Mouse (Mus musculus) layer of hippocampus, postnatal 36 days (tissue): ENCODE results near the gene Piga. TPM values are rescaled to one million over a fixed set of nuclear protein-coding genes. Genes with fewer than 3 reads are reported as not detected.

Source experiments
- DNase-seq, 2 experiments: peaks; one replicate each; pipeline ENCODE4 v3.0.0; 2022
- total RNA-seq, 2 experiments: library from RNA; stranded (reverse); gene quantifications; 2 replicates each; pipeline ENCODE4 v1.2.3; 2021

Piga gene
- total RNA-seq: 10 to 100 TPM; 10.6 to 12.3 TPM

GRCm38 (mm10) chrX:164419471-164419939, at the start of gene Piga:
TSS of gene Piga (plus strand) at chrX:164419787.
- peak; percentile 89 to 92 for DNase-seq

- no peak for DNase-seq
These were observed 49.0 kb upstream of the Piga start for GRCm38 (mm10) chrX:164370576-164370975.

- peak in 1 of 2 experiments; percentile 9 for DNase-seq
These were observed 46.5 kb upstream of the Piga start, which contains the start of gene Vegfd for GRCm38 (mm10) chrX:164373081-164373480. TSS of gene Vegfd (plus strand) at chrX:164373378.

DNA sequence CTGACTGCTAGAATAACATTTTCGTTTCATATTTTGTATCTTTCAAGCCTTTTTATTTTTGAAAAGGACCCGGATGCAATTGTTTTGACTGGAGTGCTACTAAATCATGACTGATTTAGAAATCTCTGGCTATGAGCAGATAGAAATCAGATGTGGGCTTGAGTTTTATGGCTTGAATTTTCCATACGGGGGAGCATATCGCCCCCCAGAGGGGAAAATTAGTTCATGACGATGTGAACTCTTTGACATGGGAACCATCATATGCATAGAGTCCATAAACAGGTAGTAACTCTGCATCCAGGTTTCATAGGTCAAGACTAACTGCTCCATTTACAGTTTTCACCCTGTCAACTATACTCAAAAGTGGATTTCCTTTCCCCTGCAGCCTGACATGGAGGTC, 45.0 kb upstream of the Piga start:
- DNase-seq: no peak

- DNase-seq: no peak
These were observed 39.9 kb upstream of the Piga start for GRCm38 (mm10) chrX:164379721-164380120.

DNA sequence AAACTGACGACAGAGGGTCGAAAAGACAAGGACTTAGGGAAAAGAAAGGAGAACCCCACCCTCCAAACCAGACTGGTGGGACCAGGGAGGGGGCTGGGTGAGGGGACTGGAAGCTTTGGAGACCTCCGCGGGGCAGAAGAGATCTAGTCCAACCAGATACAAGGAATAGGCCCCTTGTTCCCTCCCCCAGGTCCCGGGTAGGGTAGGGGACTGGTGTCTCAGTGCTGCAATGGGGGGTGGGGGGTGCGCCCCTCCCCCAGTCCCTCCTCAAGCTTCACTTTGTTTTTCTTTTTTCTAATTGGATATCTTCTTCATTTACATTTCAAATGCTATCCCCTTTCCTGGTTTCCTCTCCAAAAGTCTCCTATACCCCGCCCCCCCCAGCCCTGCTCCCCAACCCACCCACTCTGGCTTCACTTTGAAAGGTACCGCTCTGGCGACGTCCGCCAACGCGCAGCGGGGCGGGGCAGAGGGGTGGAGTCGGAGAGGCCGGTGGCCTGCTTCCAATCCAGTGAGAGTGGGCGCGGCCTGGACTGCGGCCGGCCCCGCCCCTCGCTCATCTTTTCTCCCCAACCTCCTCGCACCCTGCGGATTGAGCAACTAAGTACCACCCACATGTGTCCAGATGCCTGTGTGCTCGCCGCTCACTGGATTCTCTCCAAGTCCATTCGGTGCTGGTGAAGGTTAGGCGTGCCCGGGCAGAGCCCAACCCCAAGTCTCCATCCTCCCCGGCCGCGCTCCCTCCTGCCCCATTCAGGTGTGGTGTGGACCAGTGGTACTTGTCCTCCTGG, 37.8 kb upstream of the Piga start:
- DNase-seq: peak; percentile 65 to 70

GRCm38 (mm10) chrX:164394091-164394490, 25.5 kb upstream of the Piga start:
- DNase-seq: no peak

GRCm38 (mm10) chrX:164398456-164398855, 21.1 kb upstream of the Piga start:
- DNase-seq: no peak

GRCm38 (mm10) chrX:164405080-164405649, 14.4 kb upstream of the Piga start:
- no peak for DNase-seq

GRCm38 (mm10) chrX:164406133-164407022, 13.2 kb upstream of the Piga start:
- DNase-seq: no peak

DNA sequence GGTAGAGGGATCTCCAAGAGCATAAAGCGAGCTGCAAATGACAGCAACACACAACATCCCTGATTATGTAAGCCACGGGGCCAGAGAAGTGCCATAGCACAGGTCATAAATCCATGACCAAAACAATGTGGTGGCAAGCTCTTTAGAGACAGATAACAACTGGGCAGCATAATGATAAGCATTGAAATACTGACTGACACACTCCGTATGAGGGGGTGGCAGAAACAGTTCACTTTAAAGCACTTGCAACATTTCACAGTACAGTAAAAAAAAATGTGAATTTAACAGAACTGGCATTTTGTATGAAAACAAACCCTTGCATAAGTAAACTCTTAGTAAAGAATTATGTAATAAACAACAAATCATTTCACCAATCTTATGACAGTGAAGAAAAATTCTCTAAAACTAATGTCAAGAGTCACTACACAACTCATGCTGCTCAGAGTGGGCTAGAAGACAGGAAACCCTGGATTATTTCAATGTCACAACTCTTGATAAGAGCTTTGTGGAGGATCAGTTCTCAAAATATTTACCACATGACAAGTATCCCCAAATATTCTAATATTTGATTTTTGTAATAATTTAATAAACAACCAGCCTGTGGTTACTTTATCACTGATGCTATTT, 11.2 kb upstream of the Piga start:
- no peak for DNase-seq

GRCm38 (mm10) chrX:164410562-164410961, 9.0 kb upstream of the Piga start:
- no peak for DNase-seq

DNA sequence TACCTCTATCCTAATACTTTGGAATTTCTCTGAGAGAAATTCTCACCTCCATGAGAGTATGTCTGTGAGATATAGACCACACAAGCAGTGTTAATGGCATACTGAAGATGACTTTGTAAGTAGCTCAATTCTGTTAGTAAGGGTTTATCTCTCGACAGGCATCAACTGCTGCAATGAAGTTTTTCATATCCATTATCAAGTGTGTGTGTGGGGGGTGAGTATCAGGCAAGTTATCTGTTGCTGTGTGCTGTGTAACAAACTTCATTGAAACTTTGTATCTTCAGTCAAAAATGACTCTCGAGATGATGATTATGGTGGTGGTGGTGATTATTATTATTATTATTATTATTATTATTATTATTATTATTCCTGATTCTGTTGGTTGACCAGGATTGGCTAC, 2.8 kb upstream of the Piga start:
- no peak for DNase-seq

GRCm38 (mm10) chrX:164418008-164418407, 1.6 kb upstream of the Piga start:
- no peak for DNase-seq

GRCm38 (mm10) chrX:164419955-164420354, 368 bp downstream of the Piga start:
- DNase-seq: no peak

- DNase-seq: no peak
These were observed 931 bp downstream of the Piga start for GRCm38 (mm10) chrX:164420518-164420917.

DNA sequence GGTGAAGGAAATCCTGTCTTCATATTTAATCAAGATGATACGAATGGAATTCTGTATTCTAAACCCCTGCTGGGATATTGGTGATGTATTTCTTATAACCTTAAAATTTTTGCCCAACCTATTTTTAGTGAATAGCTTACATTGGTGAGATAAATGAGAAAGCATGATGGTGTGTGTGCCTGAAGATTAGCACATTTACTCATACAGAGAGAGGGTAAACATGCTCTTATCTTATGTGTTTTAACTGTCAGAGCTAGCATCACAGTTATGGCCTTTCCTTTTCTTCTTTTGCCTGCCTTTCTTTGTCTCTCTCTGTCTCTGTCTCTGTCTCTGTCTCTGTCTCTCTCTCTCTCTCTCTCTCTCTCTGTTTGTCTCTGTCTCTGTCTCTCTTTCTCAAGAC, 5.2 kb downstream of the Piga start:
- DNase-seq: no peak

- DNase-seq: no peak
These were observed 7.7 kb downstream of the Piga start for GRCm38 (mm10) chrX:164427295-164427694.

GRCm38 (mm10) chrX:164428224-164428623, 8.6 kb downstream of the Piga start:
- DNase-seq: no peak

DNA sequence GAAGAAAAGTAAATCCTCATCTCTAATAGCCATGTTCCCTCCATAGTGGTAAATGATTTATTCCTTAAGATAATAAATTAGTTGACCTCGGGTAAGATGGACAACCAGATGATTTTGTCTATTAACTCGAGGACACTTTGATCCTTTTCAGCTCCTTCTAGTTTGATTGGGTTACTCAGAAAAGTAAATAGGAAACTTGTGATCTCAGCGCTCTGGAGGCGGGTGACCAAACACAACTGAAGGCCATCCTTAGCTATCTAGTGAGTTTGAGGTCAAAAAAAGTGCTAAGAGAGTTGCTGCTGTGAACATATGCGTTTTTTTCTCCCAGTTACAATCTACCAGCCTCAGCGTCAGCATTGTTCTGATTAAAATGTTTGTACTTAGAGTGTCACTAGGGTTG, 11.0 kb downstream of the Piga start:
- no peak for DNase-seq

DNA sequence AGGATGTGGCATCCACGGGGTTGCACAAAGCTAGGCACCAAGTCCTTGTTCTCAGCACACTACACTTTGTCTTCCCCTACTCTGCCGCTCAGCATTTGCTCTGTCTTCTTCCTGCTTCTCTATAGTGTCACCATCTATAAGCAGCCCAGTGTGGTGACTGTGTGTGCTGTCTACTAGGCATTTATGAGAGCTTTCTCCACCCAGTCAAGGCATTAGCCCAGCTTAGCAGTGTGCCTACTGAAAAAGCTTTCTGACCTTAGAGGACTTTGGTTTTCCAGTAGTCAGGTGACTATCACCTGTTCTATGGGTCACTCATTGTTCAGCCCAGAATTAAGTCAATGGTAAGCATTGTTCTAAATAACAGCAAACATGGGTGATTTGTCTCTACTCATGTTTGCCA, 11.5 kb downstream of the Piga start:
- DNase-seq: no peak

GRCm38 (mm10) chrX:164431541-164431940, 12.0 kb downstream of the Piga start:
- no peak for DNase-seq

DNA sequence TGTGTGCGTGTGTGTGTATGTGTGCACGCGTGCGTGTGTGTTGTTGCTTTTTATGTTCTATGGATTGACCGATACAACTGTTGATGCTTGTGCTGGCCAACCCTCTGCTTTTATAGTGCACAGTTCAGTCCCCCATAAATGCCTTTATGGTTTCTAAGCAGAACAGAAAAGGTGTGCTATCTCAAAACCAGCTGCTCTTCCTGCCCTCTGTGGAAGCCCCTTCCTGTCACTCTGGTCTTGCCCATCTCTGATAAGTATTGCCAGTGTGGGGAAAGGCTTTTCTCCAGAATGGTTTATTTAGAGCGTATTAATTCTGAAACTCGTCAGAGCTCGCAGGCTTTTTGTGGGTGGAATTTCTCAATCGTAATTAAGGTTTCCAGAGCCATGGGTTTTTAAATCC, 13.1 kb downstream of the Piga start:
- DNase-seq: no peak
